Mouse (Mus musculus): ENCODE results near the gene Olfr559. TPM values are rescaled to one million over a fixed set of nuclear protein-coding genes. Genes with fewer than 3 reads are reported as not detected.

Olfr559 gene
- polyA plus RNA-seq, 1 experiment = not detected

GRCm38 (mm10) chr7:102695358-102696125 is 31.7 kb downstream of the Olfr559 start, which contains the start of gene Olfr557:
Gene Olfr557, plus strand, starts transcription at chr7:102695910.
- Histone ChIP-seq H3K27me3 (ENCODE audit: control insufficient read depth) (no peaks in the 10 kb centered on the region), H3K36me3 (ENCODE audit: control insufficient read depth) (no peaks in the 10 kb centered on the region), H3K4me1 (ENCODE audit: control insufficient read depth) (no peaks in the 10 kb centered on the region), H3K9me3 (ENCODE audit: control insufficient read depth, low read length) (no peaks in the 10 kb centered on the region), H3K4me3 (replicated peaks) (no peak within 1 kb of the TSS)
- no peak for TF ChIP-seq GATA1 (IDR thresholded peaks at IDR 0.05; ENCODE audit: low read length)
- no peak for TF ChIP-seq TAL1 (IDR thresholded peaks at IDR 0.05; ENCODE audit: low read length)

- no peaks in the 10 kb centered on the region for H3K9me3 ChIP-seq (ENCODE audit: control insufficient read depth, low read length)
- H3K36me3 ChIP-seq (ENCODE audit: control insufficient read depth) = no peaks in the 10 kb centered on the region
- H3K4me3 ChIP-seq (replicated peaks) = peak within 1 kb of the TSS; percentile 64
- TF ChIP-seq TAL1 (IDR thresholded peaks at IDR 0.05; ENCODE audit: low read length) (no peak), GATA1 (IDR thresholded peaks at IDR 0.05; ENCODE audit: low read length) (no peak)
- no peaks in the 10 kb centered on the region for H3K27me3 ChIP-seq (ENCODE audit: control insufficient read depth)
- H3K4me1 ChIP-seq (ENCODE audit: control insufficient read depth) = peaks cover 6% of the 10 kb centered on the region
Observed at GRCm38 (mm10) chr7:102686944-102687501, 40.3 kb downstream of the Olfr559 start, which contains the start of gene Trim68. Gene Trim68, minus strand, starts transcription at chr7:102687327.

GRCm38 (mm10) chr7:102681916-102682315 is 45.4 kb downstream of the Olfr559 start:
- TF ChIP-seq TAL1 (IDR thresholded peaks at IDR 0.05; ENCODE audit: low read length) (no peak), GATA1 (IDR thresholded peaks at IDR 0.05; ENCODE audit: low read length) (no peak)
- Histone ChIP-seq H3K4me1 (ENCODE audit: control insufficient read depth) (peaks cover 2% of the 10 kb centered on the region), H3K9me3 (ENCODE audit: control insufficient read depth, low read length) (no peaks in the 10 kb centered on the region), H3K27me3 (ENCODE audit: control insufficient read depth) (no peaks in the 10 kb centered on the region), H3K4me3 (replicated peaks) (no peak overlapping the region), H3K36me3 (ENCODE audit: control insufficient read depth) (no peaks in the 10 kb centered on the region)

- Histone ChIP-seq H3K9me3 (ENCODE audit: control insufficient read depth, low read length) (no peaks in the 10 kb centered on the region), H3K36me3 (ENCODE audit: control insufficient read depth) (no peaks in the 10 kb centered on the region), H3K4me3 (replicated peaks) (no peak overlapping the region), H3K4me1 (ENCODE audit: control insufficient read depth) (no peaks in the 10 kb centered on the region), H3K27me3 (ENCODE audit: control insufficient read depth) (no peaks in the 10 kb centered on the region)
- TF ChIP-seq GATA1 (IDR thresholded peaks at IDR 0.05; ENCODE audit: low read length) (no peak), TAL1 (IDR thresholded peaks at IDR 0.05; ENCODE audit: low read length) (no peak)
Observed at GRCm38 (mm10) chr7:102676225-102676624, 51.1 kb downstream of the Olfr559 start.

Other genes with a start within 250 kb of the Olfr559 start
- gene Olfr543, start 245.8 kb downstream of the Olfr559 start, polyA plus RNA-seq (2012) = not detected in 2 replicates
- gene Olfr544, start 239.2 kb downstream of the Olfr559 start, polyA plus RNA-seq (2012) = not detected in 2 replicates
- gene Olfr545, start 227.9 kb downstream of the Olfr559 start, polyA plus RNA-seq (2012) = not detected in 2 replicates
- gene Olfr547, start 192.7 kb downstream of the Olfr559 start, polyA plus RNA-seq (2012) = not detected in 2 replicates
- gene Olfr548-ps1, start 186.6 kb downstream of the Olfr559 start, polyA plus RNA-seq (2012) = not detected in 2 replicates
- gene Olfr549, start 177.6 kb downstream of the Olfr559 start, polyA plus RNA-seq (2012) = not detected in 2 replicates
- 0.09 and 0.26 TPM in 2 replicates for gene Trim21, start 162.0 kb downstream of the Olfr559 start, polyA plus RNA-seq (2012)
- not detected in 2 replicates for gene Olfr550, start 156.0 kb downstream of the Olfr559 start, polyA plus RNA-seq (2012)
- not detected in 2 replicates for gene Olfr551, start 135.6 kb downstream of the Olfr559 start, polyA plus RNA-seq (2012)
- gene Olfr552, start 129.7 kb downstream of the Olfr559 start, polyA plus RNA-seq (2012) = not detected in 2 replicates
- not detected in 2 replicates for gene Olfr553, start 109.3 kb downstream of the Olfr559 start, polyA plus RNA-seq (2012)
- gene Olfr554, start 89.1 kb downstream of the Olfr559 start, polyA plus RNA-seq (2012) = not detected in 2 replicates
- gene Olfr555, start 68.7 kb downstream of the Olfr559 start, polyA plus RNA-seq (2012) = not detected in 2 replicates
- not detected in 2 replicates for gene Olfr556, start 62.6 kb downstream of the Olfr559 start, polyA plus RNA-seq (2012)
- 0.05 TPM in 1 of 2 replicates, not detected in the other for gene Trim68, start 40.2 kb downstream of the Olfr559 start, polyA plus RNA-seq (2012)
- not detected in 2 replicates for gene Olfr557, start 31.6 kb downstream of the Olfr559 start, polyA plus RNA-seq (2012)
- not detected in 2 replicates for gene Olfr558, start 25.3 kb downstream of the Olfr559 start, polyA plus RNA-seq (2012)
- not detected in 2 replicates for gene Olfr33, start 8.4 kb downstream of the Olfr559 start, polyA plus RNA-seq (2012)
- not detected in 2 replicates for gene Olfr560, start 31.9 kb upstream of the Olfr559 start, polyA plus RNA-seq (2012)
- 0.04 TPM in 1 of 2 replicates, not detected in the other for gene Olfr78, start 32.0 kb upstream of the Olfr559 start, polyA plus RNA-seq (2012)
- not detected in 2 replicates for gene Olfr561, start 43.7 kb upstream of the Olfr559 start, polyA plus RNA-seq (2012)
- gene Olfr564, start 76.0 kb upstream of the Olfr559 start, polyA plus RNA-seq (2012) = not detected in 2 replicates
- gene Olfr566, start 131.3 kb upstream of the Olfr559 start, polyA plus RNA-seq (2012) = not detected in 2 replicates
- gene Olfr568, start 149.6 kb upstream of the Olfr559 start, polyA plus RNA-seq (2012) = not detected in 2 replicates
- not detected in 2 replicates for gene Olfr569, start 163.4 kb upstream of the Olfr559 start, polyA plus RNA-seq (2012)
- not detected in 2 replicates for gene Olfr570, start 167.1 kb upstream of the Olfr559 start, polyA plus RNA-seq (2012)
- gene Olfr571, start 190.0 kb upstream of the Olfr559 start, polyA plus RNA-seq (2012) = not detected in 2 replicates
- not detected in 2 replicates for gene Olfr572, start 196.9 kb upstream of the Olfr559 start, polyA plus RNA-seq (2012)
- gene Olfr573-ps1, start 215.1 kb upstream of the Olfr559 start, polyA plus RNA-seq (2012) = not detected in 2 replicates
- not detected in 2 replicates for gene Olfr574, start 221.0 kb upstream of the Olfr559 start, polyA plus RNA-seq (2012)
- not detected in 2 replicates for gene Olfr575, start 231.3 kb upstream of the Olfr559 start, polyA plus RNA-seq (2012)
- not detected in 2 replicates for gene Olfr576, start 235.2 kb upstream of the Olfr559 start, polyA plus RNA-seq (2012)
- not detected in 2 replicates for gene Olfr577, start 248.5 kb upstream of the Olfr559 start, polyA plus RNA-seq (2012)